Mouse (Mus musculus) layer of hippocampus, adult 8-10 months (tissue): ENCODE measurements around the gene Frmd7. TPM values are rescaled to one million over a fixed set of nuclear protein-coding genes. Genes with fewer than 3 reads are reported as not detected.

Experiments
- DNase-seq, 2 experiments: peaks; one replicate each; pipeline ENCODE4 v3.0.0; 2022; ENCODE audit warnings: low spot score in 2 of 2
- total RNA-seq, 4 experiments: library from RNA; stranded (reverse); gene quantifications; 2 replicates each; pipeline ENCODE4 v1.2.4; 2022

The Frmd7 gene
- total RNA-seq, 4 experiments from 2014 or later: 2.2 to 4.2 (median 3.0) TPM

DNA sequence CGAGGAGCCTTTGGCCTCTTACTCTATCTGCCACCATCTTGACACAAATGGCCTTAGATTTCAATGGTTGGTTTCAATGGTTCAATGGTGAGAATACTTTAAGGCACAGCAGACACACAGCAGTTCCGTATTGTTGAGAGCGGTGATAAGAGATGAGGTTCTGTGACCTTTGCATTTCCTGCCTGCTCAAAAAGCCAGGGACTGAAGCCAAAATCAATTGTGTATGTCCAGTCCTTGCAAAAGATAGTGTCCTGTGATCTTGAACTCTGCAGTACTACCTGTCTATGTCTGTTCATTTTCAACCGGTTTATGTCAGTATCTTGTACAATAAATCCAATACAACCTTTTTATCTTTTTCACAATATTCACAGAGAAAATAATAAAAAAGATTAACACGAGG, 77.8 kb downstream of the Frmd7 start:
- DNase-seq: no peak

DNA sequence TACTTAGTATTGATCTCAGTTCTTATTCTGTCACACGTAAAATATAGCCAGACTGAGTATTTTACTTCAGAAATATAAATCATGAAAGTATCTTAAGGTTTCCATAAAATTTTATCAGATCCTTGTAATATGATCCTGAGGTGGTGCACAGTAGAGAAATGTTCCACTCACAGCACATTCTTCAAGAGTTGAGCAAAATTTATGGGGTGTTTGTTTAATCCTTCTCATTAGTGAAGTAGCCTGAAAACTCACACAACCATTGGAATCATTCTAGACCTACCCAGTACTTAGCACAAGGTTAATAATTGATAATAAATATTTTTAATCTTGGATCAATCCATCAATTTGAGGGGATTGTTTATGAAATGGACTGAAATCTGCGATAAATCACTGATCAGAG, 78.7 kb downstream of the Frmd7 start:
- no peak for DNase-seq

DNA sequence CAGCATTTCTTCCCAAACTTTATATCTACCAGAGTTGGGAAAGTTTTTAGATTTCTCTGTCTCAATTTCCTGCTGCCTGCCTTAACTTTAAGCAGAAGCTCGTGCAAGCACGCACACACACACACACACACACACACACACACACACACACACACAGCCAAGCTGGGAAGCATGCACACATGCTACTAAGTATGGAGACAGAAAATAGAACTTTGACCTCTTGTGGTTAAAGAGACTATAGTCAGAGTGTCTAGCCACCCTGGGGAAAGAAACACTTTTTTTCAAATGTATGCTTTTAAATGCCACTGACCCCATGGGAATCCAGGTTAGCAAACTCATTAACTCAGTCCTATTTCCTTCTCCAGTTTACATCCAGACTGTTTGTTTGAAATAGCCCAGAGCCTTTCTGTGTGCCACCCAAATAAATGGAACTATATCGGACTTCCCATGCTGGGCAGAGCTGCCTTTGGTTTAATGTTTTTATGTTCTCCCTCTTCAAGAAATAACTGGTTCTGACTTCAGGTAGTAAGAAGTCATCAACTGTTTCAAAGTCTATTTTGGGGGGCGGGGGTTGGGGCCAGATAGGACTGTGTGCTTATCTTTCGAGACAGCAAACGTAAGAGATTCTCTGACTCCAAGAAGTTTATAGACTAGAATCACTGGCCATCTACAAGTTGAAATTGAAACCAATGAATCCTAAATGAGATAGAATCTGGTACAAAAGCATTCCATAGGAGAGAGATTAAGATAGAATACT, 91.9 kb downstream of the Frmd7 start:
- no peak for DNase-seq

Other genes with a start within 250 kb of the Frmd7 start
- gene Stk26, start 101.7 kb downstream of the Frmd7 start, total RNA-seq: 10 to 100 TPM in 1 of 4 experiments, 1 to 10 TPM in 3; 7.3 to 10.6 (median 8.1) TPM
- 10 to 100 TPM; 27.9 to 29.4 (median 28.2) TPM for gene Rap2c, start 75.3 kb upstream of the Frmd7 start, total RNA-seq